Mouse (Mus musculus) CD4-positive naive resting alpha-beta T cell, adult 57 days (primary cell): ENCODE measurements around the gene Map4. TPM values are rescaled to one million over a fixed set of nuclear protein-coding genes. Genes with fewer than 3 reads are reported as not detected.

ENCODE experiments used
- total RNA-seq: library from RNA; stranded (reverse); gene quantifications from one replicate; pipeline ENCODE4 v1.2.4, GENCODE M21; 2023

Gene Map4
- total RNA-seq = 88.2 TPM

GRCm38 (mm10) chr9:109931257-109932171 lies at the start of gene Map4:
Map4 (plus strand) TSS chr9:109931460.

GRCm38 (mm10) chr9:110116977-110117778 lies 185.9 kb downstream of the Map4 start, which contains the start of gene Smarcc1:
Smarcc1 (plus strand) TSS chr9:110117708.

GRCm38 (mm10) chr9:110117779-110118139 lies 186.5 kb downstream of the Map4 start, which contains the start of gene Dhx30:
Dhx30 (minus strand) TSS chr9:110117830.

Other genes with a start within 250 kb of the Map4 start
- not detected for gene Fbxw18, start 228.8 kb upstream of the Map4 start, total RNA-seq
- not detected for gene Fbxw26, start 185.4 kb upstream of the Map4 start, total RNA-seq
- gene Fbxw27, start 140.8 kb upstream of the Map4 start, total RNA-seq = not detected
- not detected for gene Spink8, start 119.2 kb upstream of the Map4 start, total RNA-seq
- 7.0 TPM for gene Nme6, start 98.7 kb upstream of the Map4 start, total RNA-seq
- gene Camp, start 81.8 kb upstream of the Map4 start, total RNA-seq = 2.2 TPM
- gene Cdc25a, start 55.9 kb upstream of the Map4 start, total RNA-seq = 11.1 TPM
- 60.4 TPM for gene Smarcc1, start 186.2 kb downstream of the Map4 start, total RNA-seq
- gene Dhx30, start 186.4 kb downstream of the Map4 start, total RNA-seq = 131 TPM